12 mouse cellular contexts compared by ENCODE assay signal in genomic region chr1:155854926-155855702, GRCm38 (mm10). TPM values are rescaled to one million over a fixed set of nuclear protein-coding genes. Genes with fewer than 3 reads are reported as not detected.
DNase-seq lines count a peak whose midpoint lies in the region; ATAC-seq lines count a peak whose summit lies in the region.
"Had no signal": no experiment of that assay in that cellular context is flagged by ENCODE, and none has a peak within 500 bp of the region (broad histone marks: within the 10 kb centered on the region; RNA-seq: fewer than 3 reads in every experiment).

No protein-coding gene starts in this region.

- peaks cover 49% of the 10 kb centered on the region for H3K36me3 ChIP-seq in kidney, embryonic 14.5 days (ENCODE audit: control insufficient read depth, insufficient read depth, low read length)

- H3K4me1 ChIP-seq in kidney, embryonic 14.5 days (ENCODE audit: control insufficient read depth, insufficient read depth, low read length): no peaks in the 10 kb centered on the region
- H3K4me1 ChIP-seq: heart, embryonic 12.5 days; hindbrain, embryonic 12.5 days; stomach, embryonic 15.5 days had no signal

- no peak overlapping the region for H3K27ac ChIP-seq in kidney, embryonic 14.5 days (ENCODE audit: low read depth, low read length)
- H3K27ac ChIP-seq: hindbrain, embryonic 12.5 days; macrophage; stomach, embryonic 15.5 days had no signal

- H3K9me3 ChIP-seq in kidney, embryonic 14.5 days (ENCODE audit: control insufficient read depth, low read length): no peaks in the 10 kb centered on the region
- H3K9me3 ChIP-seq: heart, embryonic 12.5 days; hindbrain, embryonic 12.5 days; stomach, embryonic 15.5 days had no signal

- DNase-seq in kidney, adult 11 months: peak; percentile 23
- DNase-seq in retina, postnatal 1 day: peak; percentile 26
- no peak for DNase-seq in retina, embryonic 14.5 days (ENCODE audit: low spot score)
- DNase-seq in cerebellum, postnatal 25 days: peak; percentile 91 to 93
- DNase-seq in thymus, adult 18-20 months: no peak
- DNase-seq in layer of hippocampus, adult 11-12 months (ENCODE audit: low spot score): no peak

- H3K9ac ChIP-seq in kidney, embryonic 14.5 days (ENCODE audit: low read depth, low read length): no peak overlapping the region
- H3K9ac ChIP-seq: heart, embryonic 12.5 days; hindbrain, embryonic 12.5 days; stomach, embryonic 15.5 days had no signal

- H3K27me3 ChIP-seq in kidney, embryonic 14.5 days (ENCODE audit: control insufficient read depth, insufficient read depth, low read length): no peaks in the 10 kb centered on the region
- H3K27me3 ChIP-seq: heart, embryonic 12.5 days; hindbrain, embryonic 12.5 days; Patski; stomach, embryonic 15.5 days had no signal

- H3K4me2 ChIP-seq in kidney, embryonic 14.5 days (replicated peaks; ENCODE audit: low read depth, low read length): no peak overlapping the region
- H3K4me2 ChIP-seq: heart, embryonic 12.5 days; hindbrain, embryonic 12.5 days; stomach, embryonic 15.5 days had no signal

- no peak overlapping the region for H3K4me3 ChIP-seq in kidney, embryonic 14.5 days (ENCODE audit: low read length)
- H3K4me3 ChIP-seq: heart, embryonic 12.5 days; hindbrain, embryonic 12.5 days; stomach, embryonic 15.5 days had no signal

- WGBS in kidney, embryonic 14.5 days: 79% methylated on average over 7 of the region's 7 CpGs

- ATAC-seq in kidney, embryonic 14.5 days (ENCODE audit: low FRiP score, low TSS enrichment): no peak
- ATAC-seq: Patski had no signal

RNA-seq across cellular contexts. Expression of gene Qsox1, which starts 42.4 kb away (rescaled TPM):
- polyA plus RNA-seq in kidney, embryonic 14.5 days (2014; fragmentation: Nextera tagmentation; extraction: Ambion mirVana): 11.0 and 13.5 TPM in 2 replicates

Comparison
In these comparisons a context has a peak if more than half of its experiments do, and no peak if none do; other contexts are left out.
1. DNase-seq: peak in kidney, adult 11 months (single experiment), retina, postnatal 1 day (single experiment) and cerebellum, postnatal 25 days (2 of 2); none in retina, embryonic 14.5 days (single experiment), thymus, adult 18-20 months (0 of 2) and layer of hippocampus, adult 11-12 months (single experiment).